Mouse (Mus musculus) intestine, postnatal 0 days (tissue): ENCODE results near the gene Ephx1. TPM values are rescaled to one million over a fixed set of nuclear protein-coding genes. Genes with fewer than 3 reads are reported as not detected.

Source experiments
- ATAC-seq: fragments of 200-750 bp; cut with Nextera tagmentation; 2 replicates; pipeline ENCODE4 v1.8.0; 2017; ENCODE audit warnings: mild to moderate bottlenecking, moderate TSS enrichment, moderate library complexity
- H3K27ac ChIP-seq: fragments of 300-500 bp; sonication (generic); 2 replicates; pipeline ENCODE4 v1.5.1; 2014; ENCODE audit warnings: mild to moderate bottlenecking, low read depth, low read length, moderate library complexity
- H3K27me3 ChIP-seq: fragments of 300-500 bp; sonication (generic); replicated peaks from 2 replicates; pipeline ENCODE4 v1.6.1; 2014; ENCODE audit warnings: low read length, mixed read lengths; ENCODE audit not compliant: control insufficient read depth, insufficient read depth
- H3K36me3 ChIP-seq: fragments of 300-500 bp; sonication (generic); 2 replicates; pipeline ENCODE4 v1.6.1; 2014; ENCODE audit warnings: mild to moderate bottlenecking, moderate library complexity; ENCODE audit not compliant: control insufficient read depth, insufficient read depth
- H3K4me1 ChIP-seq: fragments of 300-500 bp; sonication (generic); replicated peaks from 2 replicates; pipeline ENCODE4 v1.6.1; 2014; ENCODE audit warnings: antibody characterized with exemption, low read length, mixed read lengths; ENCODE audit not compliant: control insufficient read depth, insufficient read depth
- H3K4me2 ChIP-seq: fragments of 300-500 bp; sonication (generic); replicated peaks from 2 replicates; pipeline ENCODE4 v1.6.1; 2014; ENCODE audit warnings: low read depth, mild to moderate bottlenecking, moderate library complexity
- H3K4me3 ChIP-seq: fragments of 300-500 bp; sonication (generic); 2 replicates; pipeline ENCODE4 v1.5.1; 2014; ENCODE audit warnings: low read depth, low read length
- H3K9ac ChIP-seq: fragments of 300-500 bp; sonication (generic); 2 replicates; pipeline ENCODE4 v1.6.1; 2014; ENCODE audit warnings: mild to moderate bottlenecking, low read depth, low read length
- H3K9me3 ChIP-seq: fragments of 300-500 bp; sonication (generic); 2 replicates; pipeline ENCODE4 v1.6.1; 2016; ENCODE audit warnings: mixed run types; ENCODE audit not compliant: control insufficient read depth
- CTCF ChIP-seq: sonication (generic); IDR thresholded peaks from 2 replicates; pipeline ENCODE4 v1.5.1; 2016; ENCODE audit warnings: low read depth, mild to moderate bottlenecking, control low read depth, antibody characterized with exemption, moderate library complexity
- WGBS: fragments of 180-500 bp; shearing (Covaris S2); extraction: QIAGEN DNeasy Blood & Tissue Kit; methylation state at CpG from one replicate; pipeline ENCODE4 v1.1.7; 2014; 5-methylcytosine and 5-hydroxymethylcytosine counted together
- polyA plus RNA-seq: library from polyadenylated mRNA; unstranded; fragments of >200 nt; fragmentation: Nextera tagmentation; extraction: Ambion mirVana; gene quantifications from 2 replicates; pipeline ENCODE4 v1.2.1, GENCODE M21; 2015

The Ephx1 gene
- polyA plus RNA-seq, 1 experiment from 2014 or later: 4.3 TPM

DNA sequence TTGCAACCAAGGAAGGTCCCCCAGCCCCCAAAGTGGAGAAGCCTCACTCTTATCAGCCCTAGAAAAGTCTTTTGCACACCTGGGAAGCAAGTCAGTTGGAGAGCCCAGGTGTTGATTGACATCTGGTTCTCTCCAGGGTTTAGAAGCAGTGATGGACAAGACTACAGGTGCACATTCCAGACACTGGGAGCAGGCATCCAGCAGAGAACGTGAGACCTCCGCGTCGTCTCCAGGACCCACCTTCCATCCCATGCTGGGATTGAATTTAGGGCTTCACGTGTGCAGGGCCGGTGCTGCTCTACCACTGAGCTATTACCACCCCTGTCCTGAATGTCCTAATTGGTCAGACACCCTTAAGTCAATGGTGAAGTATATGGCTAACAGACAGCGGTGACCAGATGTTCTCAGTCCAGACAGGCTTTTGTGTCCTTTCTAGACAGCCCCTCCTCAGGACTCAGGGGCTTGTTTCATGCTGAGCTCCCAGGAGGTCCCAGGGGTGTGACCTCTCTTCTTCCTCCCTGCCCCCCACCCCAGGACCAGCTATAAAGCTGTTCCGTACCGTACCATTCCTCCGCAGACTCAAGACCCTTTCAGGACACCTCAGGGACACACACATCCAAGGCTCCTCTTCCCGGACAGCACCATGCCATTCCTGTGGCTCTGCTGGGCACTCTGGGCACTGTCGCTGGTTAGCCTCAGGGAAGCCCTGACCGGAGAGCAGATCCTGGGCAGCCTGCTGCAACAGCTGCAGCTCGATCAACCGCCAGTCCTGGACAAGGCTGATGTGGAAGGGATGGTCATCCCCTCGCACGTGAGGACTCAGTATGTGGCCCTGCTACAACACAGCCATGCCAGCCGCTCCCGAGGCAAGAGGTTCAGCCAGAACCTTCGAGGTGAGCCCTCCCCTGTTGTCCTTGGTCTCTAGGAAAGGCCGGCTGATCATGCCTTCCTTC is 86.0 kb downstream of the Ephx1 start, which contains the start of gene Lefty1:
Gene Lefty1 (plus strand): TSS at position 556 of the 953 bp plus-strand sequence.
- Histone ChIP-seq H3K9ac (no peak within 1 kb of the TSS), H3K36me3 (no peaks in the 10 kb centered on the region), H3K4me1 (0 out of 2 replicates have a peak, but pooled peaks cover 3% of the 10 kb centered on the region), H3K27me3 (0 out of 2 replicates have a peak, but pooled peaks cover 9% of the 10 kb centered on the region), H3K4me3 (no peak within 1 kb of the TSS), H3K9me3 (no peaks in the 10 kb centered on the region), H3K4me2 (no peak within 1 kb of the TSS), H3K27ac (no peak within 1 kb of the TSS)
- no peak for ATAC-seq
- TF ChIP-seq CTCF: 0 out of 2 replicates have a peak, but pooled peaks have one; percentile 11
- 51% methylated on average over 21 of the region's 21 CpGs for WGBS

DNA sequence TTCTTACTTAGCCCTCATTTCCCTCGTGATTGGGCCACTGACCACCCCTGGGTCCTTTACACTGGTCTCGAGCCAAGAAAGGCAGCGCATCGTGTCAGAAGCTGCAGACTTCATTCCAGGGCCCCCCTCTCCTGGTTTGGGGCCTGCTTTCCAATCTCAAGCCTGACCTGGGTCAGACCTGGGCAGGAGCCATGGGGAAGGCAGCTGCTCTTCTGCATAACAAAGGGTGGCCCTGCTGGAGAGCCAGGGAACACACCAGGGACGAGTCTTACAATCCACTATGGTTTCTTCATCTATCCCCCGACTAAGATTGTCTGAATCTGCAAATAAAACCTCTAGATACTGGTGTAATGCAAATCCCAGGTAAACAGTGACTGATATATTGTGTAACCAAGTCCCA is 87.0 kb downstream of the Ephx1 start:
- Histone ChIP-seq H3K36me3 (no peaks in the 10 kb centered on the region), H3K4me3 (no peak overlapping the region), H3K9ac (no peak overlapping the region), H3K4me1 (0 out of 2 replicates have a peak, but pooled peaks cover 3% of the 10 kb centered on the region), H3K27me3 (0 out of 2 replicates have a peak, but pooled peaks cover 9% of the 10 kb centered on the region), H3K4me2 (no peak overlapping the region), H3K9me3 (no peaks in the 10 kb centered on the region), H3K27ac (no peak overlapping the region)
- no peak for ATAC-seq
- 51% methylated on average over 6 of the region's 6 CpGs for WGBS
- no peak for TF ChIP-seq CTCF

- H3K27me3 ChIP-seq: 0 out of 2 replicates have a peak, but pooled peaks cover 9% of the 10 kb centered on the region
- no peak overlapping the region for H3K4me2 ChIP-seq
- 50% methylated on average over 3 of the region's 3 CpGs for WGBS
- no peak for TF ChIP-seq CTCF
- H3K27ac ChIP-seq: no peak overlapping the region
- H3K9me3 ChIP-seq: no peaks in the 10 kb centered on the region
- no peaks in the 10 kb centered on the region for H3K4me1 ChIP-seq
- H3K4me3 ChIP-seq: no peak overlapping the region
- H3K9ac ChIP-seq: no peak overlapping the region
- ATAC-seq: no peak
- no peaks in the 10 kb centered on the region for H3K36me3 ChIP-seq
Observed at GRCm38 (mm10) chr1:180931106-180931505, 89.6 kb downstream of the Ephx1 start.

DNA sequence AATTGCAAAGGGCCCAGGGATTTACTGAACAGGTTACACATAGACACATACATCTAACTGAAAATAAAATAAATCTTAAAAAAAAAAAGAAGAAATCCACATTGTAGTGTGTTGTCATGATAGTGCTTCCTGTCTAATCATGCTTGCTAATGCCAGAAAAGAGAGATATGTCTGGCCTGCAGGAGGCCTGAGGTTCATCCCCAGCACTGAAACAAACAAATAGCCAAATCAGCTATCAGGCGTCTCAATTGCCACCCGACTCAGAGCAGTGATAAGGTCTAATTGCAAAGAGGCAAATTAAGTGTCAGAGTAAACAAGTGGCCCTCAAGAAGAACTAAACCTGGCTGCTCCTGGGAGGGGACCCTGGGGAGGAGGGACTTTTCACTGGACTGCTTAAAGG is 91.1 kb downstream of the Ephx1 start:
- H3K4me2 ChIP-seq: no peak overlapping the region
- no peaks in the 10 kb centered on the region for H3K9me3 ChIP-seq
- ATAC-seq: no peak
- H3K27ac ChIP-seq: no peak overlapping the region
- no peak for TF ChIP-seq CTCF
- 34% methylated on average over 2 of the region's 2 CpGs for WGBS
- 0 out of 2 replicates have a peak, but pooled peaks cover under 1% of the 10 kb centered on the region for H3K27me3 ChIP-seq
- H3K9ac ChIP-seq: no peak overlapping the region
- H3K36me3 ChIP-seq: no peaks in the 10 kb centered on the region; the same call in 1 of the 2 replicates
- no peaks in the 10 kb centered on the region for H3K4me1 ChIP-seq
- no peak overlapping the region for H3K4me3 ChIP-seq

DNA sequence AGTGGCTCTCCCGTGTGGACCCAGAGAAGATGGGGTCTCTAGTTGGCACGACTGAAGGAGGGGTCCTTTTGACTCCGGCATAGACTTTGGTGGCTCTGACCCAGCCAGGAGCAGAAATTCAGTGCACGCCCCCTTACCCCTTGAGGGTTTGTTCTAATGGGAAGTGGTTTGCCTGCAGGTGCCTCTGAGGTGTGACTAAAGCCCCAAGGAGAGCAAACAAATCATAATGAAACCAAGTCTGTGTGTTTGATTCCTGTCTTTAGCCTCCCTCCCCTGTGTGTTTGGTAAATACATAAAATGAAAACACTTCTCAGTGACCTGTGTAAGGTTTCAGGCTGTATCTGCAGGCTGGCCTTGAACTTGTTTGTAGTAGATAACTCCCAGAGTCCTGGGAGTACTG is 94.4 kb downstream of the Ephx1 start:
- no peak for TF ChIP-seq CTCF
- 53% methylated on average over 4 of the region's 4 CpGs for WGBS
- Histone ChIP-seq H3K4me1 (no peaks in the 10 kb centered on the region), H3K4me2 (no peak overlapping the region), H3K4me3 (no peak overlapping the region), H3K27me3 (no peaks in the 10 kb centered on the region), H3K36me3 (no peaks in the 10 kb centered on the region; the same call in 1 of the 2 replicates), H3K9me3 (no peaks in the 10 kb centered on the region), H3K9ac (no peak overlapping the region), H3K27ac (no peak overlapping the region)
- no peak for ATAC-seq

Other genes with a start within 250 kb of the Ephx1 start
- gene H3f3a, start 207.0 kb downstream of the Ephx1 start, polyA plus RNA-seq: 1,056 and 1,104 TPM in 2 replicates
- gene Sde2, start 169.8 kb downstream of the Ephx1 start, polyA plus RNA-seq: 13.3 and 16.7 TPM in 2 replicates
- not detected in 2 replicates for gene Lefty2, start 127.8 kb downstream of the Ephx1 start, polyA plus RNA-seq
- gene Pycr2, start 116.6 kb downstream of the Ephx1 start, polyA plus RNA-seq: 24.5 and 26.3 TPM in 2 replicates
- gene Lefty1, start 85.9 kb downstream of the Ephx1 start, polyA plus RNA-seq: 0.90 and 1.3 TPM in 2 replicates
- 9.5 and 10.2 TPM in 2 replicates for gene Tmem63a, start 78.6 kb downstream of the Ephx1 start, polyA plus RNA-seq
- 0.09 TPM in 1 of 2 replicates, not detected in the other for gene 9130409I23Rik, start 30.3 kb upstream of the Ephx1 start, polyA plus RNA-seq
- gene Nvl, start 123.3 kb upstream of the Ephx1 start, polyA plus RNA-seq: 7.3 and 8.5 TPM in 2 replicates
- gene Cnih4, start 123.8 kb upstream of the Ephx1 start, polyA plus RNA-seq: 107 and 120 TPM in 2 replicates
- 29.3 and 32.8 TPM in 2 replicates for gene Wdr26, start 191.1 kb upstream of the Ephx1 start, polyA plus RNA-seq